33 mouse cellular contexts compared by ENCODE assay signal in the genomic region with DNA sequence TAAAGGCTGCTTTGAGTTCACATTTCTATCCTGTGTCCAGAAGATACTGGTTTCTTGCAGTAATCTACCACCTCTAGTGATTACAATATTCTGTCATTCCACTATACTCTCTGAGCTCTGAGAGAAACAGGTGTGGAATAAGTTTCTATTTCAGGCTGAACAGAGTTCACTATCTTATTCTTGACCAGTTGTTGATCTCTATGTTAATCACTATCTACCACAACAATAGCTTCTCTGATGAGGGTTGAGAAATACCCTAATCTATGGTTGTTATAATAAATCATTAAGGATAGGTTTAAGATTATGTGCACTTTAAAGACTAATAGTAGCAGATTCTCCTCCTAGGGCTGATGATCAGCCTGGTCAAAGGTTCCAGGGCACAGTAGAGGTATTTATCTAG.
"Had no signal": no experiment of that assay in that cellular context is flagged by ENCODE, and none has a peak within 500 bp of the region (broad histone marks: within the 10 kb centered on the region; RNA-seq: fewer than 3 reads in every experiment).

No protein-coding gene starts in this region.

- H3K4me3 ChIP-seq: heart, embryonic 10.5 days; heart, embryonic 12.5 days; heart, embryonic 13.5 days; heart, embryonic 15.5 days; hindbrain, embryonic 10.5 days; hindbrain, embryonic 12.5 days; hindbrain, embryonic 13.5 days; hindbrain, embryonic 15.5 days; kidney, embryonic 15.5 days; layer of hippocampus, adult 2 months; left cerebral cortex, adult 2 months had no signal

- H3K27ac ChIP-seq: heart, embryonic 10.5 days; heart, embryonic 13.5 days; heart, embryonic 15.5 days; hindbrain, embryonic 10.5 days; hindbrain, embryonic 12.5 days; hindbrain, embryonic 13.5 days; hindbrain, embryonic 14.5 days; hindbrain, embryonic 15.5 days; hindbrain, postnatal 0 days; kidney, embryonic 15.5 days; kidney, postnatal 0 days; layer of hippocampus, adult 2 months; left cerebral cortex, adult 2 months had no signal

- H3K9me3 ChIP-seq: heart, embryonic 10.5 days; heart, embryonic 15.5 days; hindbrain, embryonic 10.5 days; hindbrain, embryonic 12.5 days; hindbrain, embryonic 13.5 days; hindbrain, embryonic 15.5 days had no signal

- H3K9ac ChIP-seq: heart, embryonic 12.5 days; heart, embryonic 13.5 days; heart, embryonic 15.5 days; hindbrain, embryonic 12.5 days; hindbrain, embryonic 13.5 days; hindbrain, embryonic 14.5 days; hindbrain, embryonic 15.5 days; kidney, embryonic 15.5 days had no signal

- H3K27me3 ChIP-seq: heart, embryonic 12.5 days; heart, embryonic 13.5 days; heart, embryonic 15.5 days; hindbrain, embryonic 12.5 days; hindbrain, embryonic 13.5 days; hindbrain, embryonic 15.5 days; kidney, embryonic 15.5 days had no signal

- H3K4me1 ChIP-seq: heart, embryonic 10.5 days; heart, embryonic 12.5 days; heart, embryonic 13.5 days; heart, embryonic 15.5 days; hindbrain, embryonic 10.5 days; hindbrain, embryonic 12.5 days; hindbrain, embryonic 13.5 days; hindbrain, embryonic 15.5 days; kidney, embryonic 15.5 days had no signal

- DNase-seq: heart, postnatal 10 days; heart, postnatal 14 days; heart, postnatal 36 days; heart, postnatal 4 days; kidney, adult 11 months; kidney, adult 18-20 months; kidney, adult 2 months; kidney, adult 8-10 months; kidney, adult 9 months; kidney, postnatal 10 days; kidney, postnatal 14 days; kidney, postnatal 25 days; kidney, postnatal 36 days; kidney, postnatal 4 days; layer of hippocampus, adult 9-11 months; layer of hippocampus, postnatal 36 days had no signal

- H3K36me3 ChIP-seq: heart, embryonic 10.5 days; heart, embryonic 12.5 days; heart, embryonic 13.5 days; heart, embryonic 15.5 days; hindbrain, embryonic 10.5 days; hindbrain, embryonic 12.5 days; hindbrain, embryonic 13.5 days; hindbrain, embryonic 15.5 days; kidney, embryonic 15.5 days had no signal

- ATAC-seq: hindbrain, embryonic 16.5 days; hindbrain, postnatal 0 days; inflammation-experienced regulatory T-cells, adult 6 months had no signal

- H3K4me2 ChIP-seq: heart, embryonic 11.5 days; heart, embryonic 12.5 days; heart, embryonic 13.5 days; heart, embryonic 15.5 days; hindbrain, embryonic 12.5 days; hindbrain, embryonic 13.5 days; hindbrain, embryonic 14.5 days; hindbrain, embryonic 15.5 days; kidney, embryonic 15.5 days had no signal
